Mouse (Mus musculus) ovary, postnatal 36 days (tissue): ENCODE measurements around the gene Il12b.

ENCODE experiments used
- DNase-seq: peaks from one replicate; pipeline ENCODE4 v3.0.0; 2022; ENCODE audit warnings: low spot score, mixed read lengths

Il12b gene

GRCm38 (mm10) chr11:44399763-44400162, at the start of gene Il12b:
TSS of gene Il12b (plus strand) at chr11:44400063.
- no peak for DNase-seq

GRCm38 (mm10) chr11:44354860-44355470, 44.9 kb upstream of the Il12b start:
- no peak for DNase-seq

- DNase-seq, result no peak
These were observed 43.7 kb upstream of the Il12b start for GRCm38 (mm10) chr11:44356171-44356570.

- DNase-seq, result no peak
These were observed 35.3 kb upstream of the Il12b start for GRCm38 (mm10) chr11:44364536-44364935.

GRCm38 (mm10) chr11:44367711-44368110, 32.2 kb upstream of the Il12b start:
- peak; percentile 4 for DNase-seq

GRCm38 (mm10) chr11:44372856-44373255, 27.0 kb upstream of the Il12b start:
- DNase-seq, result no peak

GRCm38 (mm10) chr11:44377879-44378278, 22.0 kb upstream of the Il12b start:
- DNase-seq, result no peak

- no peak for DNase-seq
These were observed 19.3 kb upstream of the Il12b start for GRCm38 (mm10) chr11:44380432-44381051.

GRCm38 (mm10) chr11:44382200-44382599, 17.7 kb upstream of the Il12b start:
- DNase-seq, result no peak

- no peak for DNase-seq
These were observed 12.8 kb upstream of the Il12b start for GRCm38 (mm10) chr11:44387031-44387430.

GRCm38 (mm10) chr11:44389993-44390701, 9.7 kb upstream of the Il12b start:
- no peak for DNase-seq

GRCm38 (mm10) chr11:44393101-44393810, 6.6 kb upstream of the Il12b start:
- DNase-seq, result no peak

GRCm38 (mm10) chr11:44395401-44395800, 4.5 kb upstream of the Il12b start:
- no peak for DNase-seq

GRCm38 (mm10) chr11:44397551-44397950, 2.3 kb upstream of the Il12b start:
- DNase-seq, result no peak

- DNase-seq, result no peak
These were observed 1.5 kb upstream of the Il12b start for GRCm38 (mm10) chr11:44398356-44398755.

GRCm38 (mm10) chr11:44398782-44399225, 1.1 kb upstream of the Il12b start:
- DNase-seq, result peak; percentile 77

GRCm38 (mm10) chr11:44401635-44402548, 2.0 kb downstream of the Il12b start:
- DNase-seq, result no peak

- DNase-seq, result no peak
These were observed 5.2 kb downstream of the Il12b start for GRCm38 (mm10) chr11:44405113-44405512.

GRCm38 (mm10) chr11:44405961-44406360, 6.1 kb downstream of the Il12b start:
- DNase-seq, result no peak

GRCm38 (mm10) chr11:44406457-44406856, 6.6 kb downstream of the Il12b start:
- DNase-seq, result no peak

GRCm38 (mm10) chr11:44408626-44409025, 8.8 kb downstream of the Il12b start:
- no peak for DNase-seq
